Mouse (Mus musculus) kidney, embryonic 16.5 days (tissue): ENCODE measurements at regions not wholly inside any gene's neighbourhood (a gene's known extent, or its start where the extent isn't known, plus 50 kb on each side); places are given as distances from the start of the nearest gene placed in this dataset.

Source experiments
- ATAC-seq: fragments of 200-750 bp; cut with Nextera tagmentation; 2 replicates; pipeline ENCODE4 v1.8.0; 2017; ENCODE audit warnings: moderate TSS enrichment; ENCODE audit not compliant: low FRiP score, low TSS enrichment
- H3K27ac ChIP-seq: fragments of 300-500 bp; sonication (generic); 2 replicates; pipeline ENCODE4 v1.5.1; 2014; ENCODE audit warnings: low read length
- H3K27me3 ChIP-seq: fragments of 300-500 bp; sonication (generic); 2 replicates; pipeline ENCODE4 v1.6.1; 2014; ENCODE audit warnings: low read length, control low read depth, mixed read lengths; ENCODE audit not compliant: insufficient read depth
- H3K36me3 ChIP-seq: fragments of 300-500 bp; sonication (generic); 2 replicates; pipeline ENCODE4 v1.6.1; 2014; ENCODE audit warnings: low read length, control low read depth, mixed read lengths; ENCODE audit not compliant: insufficient read depth
- H3K4me1 ChIP-seq: fragments of 300-500 bp; sonication (generic); 2 replicates; pipeline ENCODE4 v1.6.1; 2014; ENCODE audit warnings: low read length, control low read depth, mixed read lengths; ENCODE audit not compliant: insufficient read depth
- H3K4me2 ChIP-seq: fragments of 300-500 bp; sonication (generic); replicated peaks from 2 replicates; pipeline ENCODE4 v1.6.1; 2014; ENCODE audit warnings: low read depth, low read length
- H3K4me3 ChIP-seq: fragments of 300-500 bp; sonication (generic); 2 replicates; pipeline ENCODE4 v1.5.1; 2014; ENCODE audit warnings: mild to moderate bottlenecking, low read length
- H3K9ac ChIP-seq: fragments of 300-500 bp; sonication (generic); replicated peaks from 2 replicates; pipeline ENCODE4 v1.6.1; 2014; ENCODE audit warnings: low read length
- H3K9me3 ChIP-seq: fragments of 300-500 bp; sonication (generic); 2 replicates; pipeline ENCODE4 v1.6.1; 2016; ENCODE audit warnings: low read length, control low read depth
- WGBS: fragments of 180-500 bp; shearing (Covaris S2); extraction: QIAGEN DNeasy Blood & Tissue Kit; methylation state at CpG from one replicate; pipeline ENCODE4 v1.1.7; 2014; 5-methylcytosine and 5-hydroxymethylcytosine counted together

- Histone ChIP-seq H3K27me3 (no peaks in the 10 kb centered on the region), H3K9ac (peak overlapping the region; percentile 37; the same call in 1 of the 2 replicates), H3K4me3 (no peak overlapping the region; the same call in 1 of the 2 replicates), H3K36me3 (no peaks in the 10 kb centered on the region), H3K4me1 (peaks cover 12% of the 10 kb centered on the region), H3K9me3 (no peaks in the 10 kb centered on the region), H3K4me2 (peak overlapping the region; percentile 45), H3K27ac (0 out of 2 replicates have a peak overlapping the region, but pooled peaks have one; percentile 19)
- WGBS, result 25% methylated on average over 9 of the region's 9 CpGs
- peak; percentile 69; the same call in 1 of the 2 replicates for ATAC-seq
Measured at GRCm38 (mm10) chr6:140193084-140193939, 152.1 kb upstream of the Plcz1 start.

GRCm38 (mm10) chr6:140192526-140192925 lies 151.3 kb upstream of the Plcz1 start:
- no peak overlapping the region for H3K27ac ChIP-seq
- 83% methylated on average over 17 of the region's 17 CpGs for WGBS
- H3K27me3 ChIP-seq, result no peaks in the 10 kb centered on the region
- peaks cover 12% of the 10 kb centered on the region for H3K4me1 ChIP-seq
- H3K9me3 ChIP-seq, result no peaks in the 10 kb centered on the region
- H3K4me2 ChIP-seq, result no peak overlapping the region
- no peak overlapping the region for H3K4me3 ChIP-seq
- no peak overlapping the region for H3K9ac ChIP-seq
- no peaks in the 10 kb centered on the region for H3K36me3 ChIP-seq
- ATAC-seq, result no peak

GRCm38 (mm10) chr6:140191341-140191740 lies 150.1 kb upstream of the Plcz1 start:
- ATAC-seq, result no peak
- H3K27me3 ChIP-seq, result no peaks in the 10 kb centered on the region
- no peak overlapping the region for H3K9ac ChIP-seq
- no peak overlapping the region for H3K4me3 ChIP-seq
- no peak overlapping the region for H3K4me2 ChIP-seq
- no peak overlapping the region for H3K27ac ChIP-seq
- 78% methylated on average over 4 of the region's 4 CpGs for WGBS
- H3K36me3 ChIP-seq, result no peaks in the 10 kb centered on the region
- no peaks in the 10 kb centered on the region for H3K9me3 ChIP-seq
- peaks cover 12% of the 10 kb centered on the region for H3K4me1 ChIP-seq

GRCm38 (mm10) chr6:140189601-140190000 lies 148.3 kb upstream of the Plcz1 start:
- no peaks in the 10 kb centered on the region for H3K27me3 ChIP-seq
- no peak overlapping the region for H3K4me3 ChIP-seq
- no peak for ATAC-seq
- peaks cover 12% of the 10 kb centered on the region for H3K4me1 ChIP-seq
- no peak overlapping the region for H3K4me2 ChIP-seq
- H3K9ac ChIP-seq, result no peak overlapping the region
- no peaks in the 10 kb centered on the region for H3K36me3 ChIP-seq
- WGBS, result 81% methylated on average over 9 of the region's 9 CpGs
- no peak overlapping the region for H3K27ac ChIP-seq
- no peaks in the 10 kb centered on the region for H3K9me3 ChIP-seq

GRCm38 (mm10) chr6:140187733-140188132 lies 146.5 kb upstream of the Plcz1 start:
- Histone ChIP-seq H3K27me3 (no peaks in the 10 kb centered on the region), H3K36me3 (no peaks in the 10 kb centered on the region), H3K4me3 (no peak overlapping the region), H3K27ac (no peak overlapping the region), H3K4me2 (no peak overlapping the region), H3K9me3 (no peaks in the 10 kb centered on the region), H3K9ac (no peak overlapping the region), H3K4me1 (peaks cover under 1% of the 10 kb centered on the region; the same call in 1 of the 2 replicates)
- no peak for ATAC-seq
- 83% methylated on average over 3 of the region's 3 CpGs for WGBS

GRCm38 (mm10) chr6:140187106-140187505 lies 145.8 kb upstream of the Plcz1 start:
- Histone ChIP-seq H3K27ac (no peak overlapping the region), H3K9ac (no peak overlapping the region), H3K9me3 (no peaks in the 10 kb centered on the region), H3K4me1 (no peaks in the 10 kb centered on the region), H3K36me3 (no peaks in the 10 kb centered on the region), H3K4me2 (no peak overlapping the region), H3K4me3 (no peak overlapping the region), H3K27me3 (no peaks in the 10 kb centered on the region)
- ATAC-seq, result no peak
- WGBS, result 34% methylated on average over 6 of the region's 6 CpGs

- Histone ChIP-seq H3K9me3 (no peaks in the 10 kb centered on the region), H3K4me3 (no peak overlapping the region), H3K27me3 (no peaks in the 10 kb centered on the region), H3K27ac (no peak overlapping the region), H3K4me1 (no peaks in the 10 kb centered on the region), H3K9ac (no peak overlapping the region), H3K4me2 (no peak overlapping the region), H3K36me3 (no peaks in the 10 kb centered on the region)
- no peak for ATAC-seq
- 87% methylated on average over 4 of the region's 4 CpGs for WGBS
Measured at GRCm38 (mm10) chr6:140179999-140180398, 138.7 kb upstream of the Plcz1 start.

GRCm38 (mm10) chr6:140178425-140179193 lies 137.4 kb upstream of the Plcz1 start:
- no peaks in the 10 kb centered on the region for H3K4me1 ChIP-seq
- WGBS, result 88% methylated on average over 12 of the region's 12 CpGs
- no peak for ATAC-seq

GRCm38 (mm10) chr6:140172716-140173115 lies 131.5 kb upstream of the Plcz1 start:
- Histone ChIP-seq H3K36me3 (no peaks in the 10 kb centered on the region), H3K4me3 (no peak overlapping the region), H3K9me3 (no peaks in the 10 kb centered on the region), H3K27me3 (no peaks in the 10 kb centered on the region), H3K27ac (no peak overlapping the region), H3K4me1 (no peaks in the 10 kb centered on the region), H3K4me2 (no peak overlapping the region), H3K9ac (no peak overlapping the region)
- WGBS, result 86% methylated on average over 9 of the region's 9 CpGs
- ATAC-seq, result no peak

More at GRCm38 (mm10) chr6:140178425-140179193, 137.4 kb upstream of the Plcz1 start:
- H3K27me3 ChIP-seq, result no peaks in the 10 kb centered on the region
- no peaks in the 10 kb centered on the region for H3K36me3 ChIP-seq
- H3K9ac ChIP-seq, result no peak overlapping the region
- no peak overlapping the region for H3K4me2 ChIP-seq
- H3K27ac ChIP-seq, result no peak overlapping the region
- H3K4me3 ChIP-seq, result no peak overlapping the region
- H3K9me3 ChIP-seq, result no peaks in the 10 kb centered on the region

- H3K4me3 ChIP-seq, result no peak overlapping the region
- WGBS, result 93% methylated on average over 3 of the region's 3 CpGs
- H3K9me3 ChIP-seq, result peaks cover 4% of the 10 kb centered on the region
- H3K4me2 ChIP-seq, result no peak overlapping the region
- H3K4me1 ChIP-seq, result no peaks in the 10 kb centered on the region
- H3K27ac ChIP-seq, result no peak overlapping the region
- no peak for ATAC-seq
- H3K27me3 ChIP-seq, result no peaks in the 10 kb centered on the region
- H3K36me3 ChIP-seq, result no peaks in the 10 kb centered on the region
- H3K9ac ChIP-seq, result no peak overlapping the region
Measured at GRCm38 (mm10) chr6:140169836-140170235, 128.6 kb upstream of the Plcz1 start.
